Comparison of ENCODE assay signal across 20 mouse cellular contexts in the genomic region with DNA sequence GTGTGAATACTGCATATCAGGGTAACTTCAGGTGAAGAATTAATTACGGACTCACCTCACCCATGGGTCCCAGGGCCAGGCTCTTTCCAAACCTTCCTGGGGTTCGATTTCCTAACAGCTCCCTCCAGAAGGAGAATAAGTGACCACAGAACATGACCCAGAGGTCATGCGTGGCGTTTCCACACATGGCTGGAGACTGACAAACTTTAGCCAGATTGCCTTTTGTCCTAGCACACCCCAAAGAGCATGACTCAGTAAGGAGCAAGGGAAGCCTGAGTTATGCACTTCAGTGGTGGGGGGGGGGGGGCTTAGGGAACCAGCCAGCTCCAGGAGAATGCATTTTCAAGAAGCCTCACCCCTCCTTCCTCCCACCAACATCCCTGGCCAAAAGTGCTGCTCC. TPM values are rescaled to one million over a fixed set of nuclear protein-coding genes. Genes with fewer than 3 reads are reported as not detected.
DNase-seq lines count a peak whose midpoint lies in the region; ATAC-seq and TF ChIP-seq lines count a peak whose summit lies in the region.
"Had no signal": no experiment of that assay in that cellular context is flagged by ENCODE, and none has a peak within 500 bp of the region (broad histone marks: within the 10 kb centered on the region; RNA-seq: fewer than 3 reads in every experiment).

No protein-coding gene starts in this region.

- no peak overlapping the region for H3K4me2 ChIP-seq in lung, embryonic 16.5 days (ENCODE audit: low read depth, low read length)
- peak overlapping the region; percentile 45 for H3K4me2 ChIP-seq in stomach, postnatal 0 days (replicated peaks; ENCODE audit: low read depth)
- H3K4me2 ChIP-seq: hindbrain, embryonic 13.5 days; lung, embryonic 14.5 days; midbrain, embryonic 11.5 days; neural tube, embryonic 13.5 days had no signal

- TF ChIP-seq CTCF in kidney, adult 2 months (conservative IDR thresholded peaks at IDR 0.05; ENCODE audit: insufficient read depth, insufficient read length, low read depth, low read length): no peak
- no peak for TF ChIP-seq CTCF in stomach, postnatal 0 days (IDR thresholded peaks at IDR 0.05; ENCODE audit: low read depth)

- no peaks in the 10 kb centered on the region for H3K36me3 ChIP-seq in lung, embryonic 16.5 days (ENCODE audit: control insufficient read depth, insufficient read depth, low read length)
- peaks cover 2% of the 10 kb centered on the region; the same call in 1 of the 2 replicates for H3K36me3 ChIP-seq in kidney, adult 2 months (ENCODE audit: control insufficient read depth, insufficient read depth, low read length)
- H3K36me3 ChIP-seq in stomach, postnatal 0 days (ENCODE audit: control insufficient read depth, insufficient read depth, low read length): no peaks in the 10 kb centered on the region
- no peaks in the 10 kb centered on the region for H3K36me3 ChIP-seq in hindbrain, embryonic 10.5 days
- H3K36me3 ChIP-seq: G1E; hindbrain, embryonic 13.5 days; neural tube, embryonic 13.5 days had no signal

- H3K4me1 ChIP-seq in lung, embryonic 16.5 days (replicated peaks; ENCODE audit: control insufficient read depth, insufficient read depth, low read length): peaks cover 6% of the 10 kb centered on the region; the same call in 1 of the 2 replicates
- H3K4me1 ChIP-seq in kidney, adult 2 months (ENCODE audit: control insufficient read depth, insufficient read depth, low read length): peaks cover 5% of the 10 kb centered on the region; the same call in 1 of the 2 replicates
- H3K4me1 ChIP-seq in stomach, postnatal 0 days (replicated peaks; ENCODE audit: control insufficient read depth, insufficient read depth): no peaks in the 10 kb centered on the region
- peaks cover 22% of the 10 kb centered on the region; the same call in 1 of the 2 replicates for H3K4me1 ChIP-seq in hindbrain, embryonic 10.5 days (replicated peaks)
- H3K4me1 ChIP-seq: hindbrain, embryonic 13.5 days; neural tube, embryonic 13.5 days had no signal

- DNase-seq in lung, postnatal 14 days: no peak
- DNase-seq in kidney, adult 2 months: peak; percentile 89
- peak; percentile 68 to 88 for DNase-seq in kidney, postnatal 25 days
- DNase-seq in stomach, postnatal 0 days (ENCODE audit: low spot score): peak; percentile 56
- no peak for DNase-seq in yolk sac, embryonic 10.5 days (ENCODE audit: low spot score)
- no peak for DNase-seq in hindbrain, embryonic 10.5 days (ENCODE audit: low spot score)
- DNase-seq: adrenal gland, adult 2 months; cerebellum, adult 18-20 months; cerebellum, postnatal 36 days; heart, postnatal 10 days; layer of hippocampus, adult 9-11 months; lung, embryonic 14.5 days; right cerebral cortex, postnatal 14 days; thymus, postnatal 36 days had no signal

- no peak; the same call in 1 of the 2 replicates for ATAC-seq in lung, embryonic 16.5 days (ENCODE audit: low read depth)
- ATAC-seq in stomach, postnatal 0 days (ENCODE audit: low FRiP score, low TSS enrichment): peak; percentile 63
- ATAC-seq: CD4-positive, CD25-positive, alpha-beta regulatory T cell, adult 4 months had no signal

- H3K9me3 ChIP-seq in lung, embryonic 16.5 days (ENCODE audit: control insufficient read depth, low read length): no peaks in the 10 kb centered on the region
- no peaks in the 10 kb centered on the region for H3K9me3 ChIP-seq in stomach, postnatal 0 days (ENCODE audit: control insufficient read depth, low read length)
- no peaks in the 10 kb centered on the region for H3K9me3 ChIP-seq in hindbrain, embryonic 10.5 days
- H3K9me3 ChIP-seq: G1E; hindbrain, embryonic 13.5 days; neural tube, embryonic 13.5 days had no signal

- WGBS in lung, embryonic 16.5 days: 48% methylated on average over 4 of the region's 4 CpGs
- 38% methylated on average over 4 of the region's 4 CpGs for WGBS in kidney, adult 2 months
- WGBS in stomach, postnatal 0 days: 51% methylated on average over 4 of the region's 4 CpGs
- WGBS in hindbrain, embryonic 10.5 days: 61% methylated on average over 4 of the region's 4 CpGs

- H3K27me3 ChIP-seq in lung, embryonic 16.5 days (ENCODE audit: control insufficient read depth, insufficient read depth, low read depth, low read length): no peaks in the 10 kb centered on the region
- H3K27me3 ChIP-seq in kidney, adult 2 months (replicated peaks; ENCODE audit: control insufficient read depth, insufficient read depth, low read length): no peaks in the 10 kb centered on the region
- H3K27me3 ChIP-seq in stomach, postnatal 0 days (ENCODE audit: control insufficient read depth, insufficient read depth, low read length): no peaks in the 10 kb centered on the region
- no peaks in the 10 kb centered on the region for H3K27me3 ChIP-seq in hindbrain, embryonic 10.5 days (ENCODE audit: insufficient read depth, poor library complexity, severe bottlenecking)
- H3K27me3 ChIP-seq: neural tube, embryonic 13.5 days had no signal

- H3K27ac ChIP-seq in lung, embryonic 16.5 days (ENCODE audit: low read length): no peak overlapping the region
- H3K27ac ChIP-seq in kidney, adult 2 months (ENCODE audit: insufficient read depth, low read depth, low read length): peak overlapping the region; percentile 99
- H3K27ac ChIP-seq in stomach, postnatal 0 days (replicated peaks): peak overlapping the region; percentile 70; the same call in 1 of the 2 replicates
- H3K27ac ChIP-seq in hindbrain, embryonic 10.5 days: no peak overlapping the region
- H3K27ac ChIP-seq: hindbrain, embryonic 13.5 days; neural tube, embryonic 13.5 days had no signal

- TF ChIP-seq EP300 in stomach, postnatal 0 days (optimal IDR thresholded peaks at IDR 0.05): no peak

- H3K9ac ChIP-seq in lung, embryonic 16.5 days (ENCODE audit: low read length): 0 out of 2 replicates have a peak overlapping the region, but pooled peaks have one; percentile 2
- H3K9ac ChIP-seq in stomach, postnatal 0 days (ENCODE audit: low read length): peak overlapping the region; percentile 53; the same call in 1 of the 2 replicates
- H3K9ac ChIP-seq: hindbrain, embryonic 13.5 days; lung, embryonic 14.5 days; neural tube, embryonic 13.5 days had no signal

- H3K4me3 ChIP-seq in lung, embryonic 16.5 days (ENCODE audit: low read length): no peak overlapping the region
- H3K4me3 ChIP-seq in kidney, adult 2 months (ENCODE audit: insufficient read depth, low read depth, low read length): peak overlapping the region; percentile 67
- peak overlapping the region; percentile 31 for H3K4me3 ChIP-seq in stomach, postnatal 0 days (ENCODE audit: low read depth, low read length)
- H3K4me3 ChIP-seq in hindbrain, embryonic 10.5 days: no peak overlapping the region
- H3K4me3 ChIP-seq: hindbrain, embryonic 13.5 days; neural tube, embryonic 13.5 days had no signal

- no peak for TF ChIP-seq POLR2A in kidney, adult 2 months (IDR thresholded peaks at IDR 0.05; ENCODE audit: low read depth, low read length)

RNA-seq across cellular contexts. Expression of gene Kcnj15, which starts 2.1 kb away (rescaled TPM):
- 4.0 and 4.3 TPM in 2 replicates for polyA plus RNA-seq in lung, embryonic 16.5 days (2015; fragmentation: Nextera tagmentation; extraction: Ambion mirVana)
- polyA plus RNA-seq in kidney, adult 2 months (2012; rRNA removed): 311 and 327 TPM in 2 replicates
- 10.5 and 10.6 TPM in 2 replicates for polyA plus RNA-seq in stomach, postnatal 0 days (2015; fragmentation: Nextera tagmentation; extraction: Ambion mirVana)
- 0.20 and 0.40 TPM in 2 replicates for polyA plus RNA-seq in hindbrain, embryonic 10.5 days (2016; fragmentation: Nextera tagmentation; extraction: Ambion mirVana)
- polyA plus RNA-seq: G1E had no signal

Comparison
In these comparisons a context has a peak if more than half of its experiments do, and no peak if none do; other contexts are left out.
1. H3K27ac ChIP-seq: peak in kidney, adult 2 months (single experiment) and stomach, postnatal 0 days (single experiment); none in lung, embryonic 16.5 days (single experiment) and hindbrain, embryonic 10.5 days (single experiment).
2. H3K4me3 ChIP-seq: peak in kidney, adult 2 months (single experiment) and stomach, postnatal 0 days (single experiment); none in lung, embryonic 16.5 days (single experiment) and hindbrain, embryonic 10.5 days (single experiment).
3. DNase-seq: peak in kidney, adult 2 months (single experiment), kidney, postnatal 25 days (2 of 2) and stomach, postnatal 0 days (single experiment); none in lung, postnatal 14 days (single experiment), yolk sac, embryonic 10.5 days (single experiment) and hindbrain, embryonic 10.5 days (single experiment).
4. RNA of gene Kcnj15, which starts 2.1 kb away (polyA plus RNA-seq): 311 to 327 TPM in kidney, adult 2 months; 10.5 to 10.6 TPM in stomach, postnatal 0 days, 4.0 to 4.3 TPM in lung, embryonic 16.5 days and 0.20 to 0.40 TPM in hindbrain, embryonic 10.5 days; every median in the first group is over 10 times any median in the second.